Mouse (Mus musculus) intestine, embryonic 16.5 days (tissue): ENCODE results near the gene Jaml. TPM values are rescaled to one million over a fixed set of nuclear protein-coding genes. Genes with fewer than 3 reads are reported as not detected.

ENCODE experiments used
- ATAC-seq: fragments of 200-750 bp; cut with Nextera tagmentation; 2 replicates; pipeline ENCODE4 v1.8.0; 2017; ENCODE audit warnings: moderate TSS enrichment, moderate library complexity
- H3K27ac ChIP-seq: fragments of 300-500 bp; sonication (generic); 2 replicates; pipeline ENCODE4 v1.5.1; 2014; ENCODE audit warnings: mild to moderate bottlenecking, low read length
- H3K27me3 ChIP-seq: fragments of 300-500 bp; sonication (generic); replicated peaks from 2 replicates; pipeline ENCODE4 v1.6.1; 2014; ENCODE audit warnings: low read length, control low read depth, mixed read lengths; ENCODE audit not compliant: control insufficient read depth, insufficient read depth
- H3K36me3 ChIP-seq: fragments of 300-500 bp; sonication (generic); 2 replicates; pipeline ENCODE4 v1.6.1; 2014; ENCODE audit warnings: low read length, control low read depth; ENCODE audit not compliant: control insufficient read depth, insufficient read depth
- H3K4me1 ChIP-seq: fragments of 300-500 bp; sonication (generic); 2 replicates; pipeline ENCODE4 v1.6.1; 2014; ENCODE audit warnings: low read length, control low read depth, mixed read lengths; ENCODE audit not compliant: control insufficient read depth, insufficient read depth
- H3K4me2 ChIP-seq: fragments of 300-500 bp; sonication (generic); 2 replicates; pipeline ENCODE4 v1.6.1; 2014; ENCODE audit warnings: low read depth, low read length, control low read depth
- H3K4me3 ChIP-seq: fragments of 300-500 bp; sonication (generic); 2 replicates; pipeline ENCODE4 v1.5.1; 2014; ENCODE audit warnings: mild to moderate bottlenecking, low read length
- H3K9ac ChIP-seq: fragments of 300-500 bp; sonication (generic); 2 replicates; pipeline ENCODE4 v1.6.1; 2014; ENCODE audit warnings: low read depth, low read length
- H3K9me3 ChIP-seq: fragments of 300-500 bp; sonication (generic); 2 replicates; pipeline ENCODE4 v1.6.1; 2016; ENCODE audit warnings: low read length, control low read depth; ENCODE audit not compliant: control insufficient read depth
- WGBS: fragments of 180-500 bp; shearing (Covaris S2); extraction: QIAGEN DNeasy Blood & Tissue Kit; methylation state at CpG from one replicate; pipeline ENCODE4 v1.1.7; 2014; 5-methylcytosine and 5-hydroxymethylcytosine counted together
- polyA plus RNA-seq: library from polyadenylated mRNA; unstranded; fragments of >200 nt; fragmentation: Nextera tagmentation; extraction: Ambion mirVana; gene quantifications from 2 replicates; pipeline ENCODE4 v1.2.1, GENCODE M21; 2015

The Jaml gene
- polyA plus RNA-seq, 1 experiment from 2014 or later = 100 TPM

DNA sequence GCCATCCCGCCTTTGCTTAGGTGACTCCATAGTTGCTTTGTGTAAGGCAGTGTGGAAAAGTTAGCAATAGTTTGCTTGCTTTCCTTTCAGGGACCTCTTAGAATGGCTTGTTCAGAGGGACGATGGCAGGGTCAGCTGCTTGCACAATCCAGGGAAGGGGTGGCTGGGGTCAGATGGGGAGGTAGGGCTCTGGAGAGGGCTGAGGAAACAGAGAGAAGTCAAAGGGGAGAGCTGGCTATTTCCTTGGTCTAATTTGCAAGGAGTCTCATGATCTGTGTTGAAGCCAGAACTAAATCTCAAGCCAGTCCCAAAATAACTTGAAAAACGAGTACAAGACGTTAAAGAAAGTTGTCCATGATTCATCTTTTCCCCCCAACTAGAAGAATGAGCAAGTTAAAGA lies 13.7 kb downstream of the Jaml start:
- no peak overlapping the region for H3K4me3 ChIP-seq
- WGBS = 63% methylated on average over 4 of the region's 4 CpGs
- no peaks in the 10 kb centered on the region for H3K36me3 ChIP-seq
- H3K9ac ChIP-seq = no peak overlapping the region
- H3K9me3 ChIP-seq = no peaks in the 10 kb centered on the region
- H3K27ac ChIP-seq = no peak overlapping the region
- H3K4me1 ChIP-seq = no peaks in the 10 kb centered on the region; the same call in 1 of the 2 replicates
- H3K27me3 ChIP-seq = no peaks in the 10 kb centered on the region
- no peak overlapping the region for H3K4me2 ChIP-seq
- no peak for ATAC-seq

DNA sequence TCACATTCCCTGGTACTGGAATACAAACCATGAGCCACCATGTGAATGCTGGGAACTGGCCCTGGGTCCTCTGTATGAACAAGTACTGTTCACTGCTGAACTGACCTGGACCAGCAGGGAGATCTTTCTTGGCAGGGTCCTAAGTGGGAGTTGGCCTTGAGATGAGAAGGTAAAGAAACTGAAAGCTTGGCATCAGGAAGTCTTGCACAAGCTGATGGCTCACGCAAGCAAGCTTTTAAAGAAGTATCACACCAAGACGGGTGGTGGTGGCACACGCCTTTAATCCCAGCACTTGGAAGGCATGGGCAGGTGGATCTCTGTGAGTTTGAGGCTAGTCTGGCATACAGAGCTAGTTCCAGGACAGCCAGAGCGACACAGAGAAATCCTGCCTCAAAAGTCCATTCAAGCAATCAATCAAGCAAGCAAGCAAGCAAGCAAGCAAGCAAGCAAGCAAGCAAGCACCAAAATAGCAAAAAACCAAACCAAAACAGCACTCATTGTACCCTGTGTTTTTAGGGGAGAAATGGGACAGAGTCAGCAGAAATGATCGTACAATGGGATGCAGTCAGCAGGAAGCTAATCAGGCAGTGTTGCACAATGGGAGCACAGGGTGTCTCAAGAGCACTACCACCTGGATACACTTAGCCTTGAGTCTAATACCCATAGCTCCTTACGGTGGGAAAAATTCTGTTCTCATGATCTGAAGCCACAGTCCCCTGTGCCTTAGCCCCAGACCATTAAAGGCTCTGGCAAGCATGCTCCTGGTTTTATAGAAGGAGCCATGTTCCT lies 16.4 kb downstream of the Jaml start:
- WGBS = 78% methylated on average over 6 of the region's 6 CpGs
- Histone ChIP-seq H3K4me1 (no peaks in the 10 kb centered on the region; the same call in 1 of the 2 replicates), H3K27ac (no peak overlapping the region), H3K4me3 (no peak overlapping the region), H3K9me3 (no peaks in the 10 kb centered on the region), H3K36me3 (no peaks in the 10 kb centered on the region), H3K27me3 (no peaks in the 10 kb centered on the region), H3K4me2 (no peak overlapping the region), H3K9ac (no peak overlapping the region)
- peak; percentile 75 for ATAC-seq

DNA sequence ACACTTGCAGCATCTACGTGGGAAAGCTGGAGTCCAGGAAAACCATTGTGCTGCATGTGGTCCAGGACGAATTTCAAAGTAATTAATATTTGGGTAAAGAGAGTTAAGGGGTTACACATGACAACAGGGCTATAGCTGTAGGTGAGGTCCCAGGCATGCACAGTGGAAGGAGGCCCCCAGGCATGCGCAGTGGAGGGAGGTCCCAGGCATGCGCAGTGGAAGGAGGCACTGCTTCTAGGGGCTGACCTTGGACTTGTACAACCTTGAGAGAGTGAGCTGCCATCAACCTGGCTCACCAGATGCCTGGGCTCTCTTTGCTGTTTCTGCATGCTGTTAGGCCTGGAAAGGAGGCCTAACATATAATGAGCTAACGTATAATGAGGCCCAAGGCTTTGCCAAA lies 18.9 kb downstream of the Jaml start:
- Histone ChIP-seq H3K36me3 (no peaks in the 10 kb centered on the region), H3K4me3 (no peak overlapping the region), H3K27me3 (no peaks in the 10 kb centered on the region), H3K4me1 (no peaks in the 10 kb centered on the region; the same call in 1 of the 2 replicates), H3K9ac (no peak overlapping the region), H3K9me3 (no peaks in the 10 kb centered on the region), H3K27ac (no peak overlapping the region), H3K4me2 (no peak overlapping the region)
- 87% methylated on average over 5 of the region's 5 CpGs for WGBS
- no peak for ATAC-seq

DNA sequence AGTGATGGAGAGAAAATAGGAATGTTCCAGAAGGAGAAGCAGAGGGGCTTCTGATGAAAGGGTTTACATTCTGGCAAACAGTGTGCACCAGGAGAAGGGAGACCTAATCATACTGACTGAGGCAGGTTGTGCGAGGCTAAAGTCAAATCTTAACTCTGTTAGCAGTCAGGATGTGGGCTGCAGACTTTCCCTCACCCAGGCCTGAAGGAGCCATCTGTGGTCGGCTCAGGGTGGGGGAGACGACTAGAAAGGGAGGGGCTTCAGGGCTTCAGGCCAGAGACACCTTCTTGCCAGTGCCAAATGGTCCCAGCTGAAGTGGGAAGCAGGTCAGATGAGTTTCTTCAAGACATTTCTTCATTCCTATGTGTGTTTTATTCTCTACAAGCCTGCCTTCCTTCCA lies 19.4 kb downstream of the Jaml start:
- WGBS = 39% methylated on average over 3 of the region's 3 CpGs
- H3K4me3 ChIP-seq = no peak overlapping the region

DNA sequence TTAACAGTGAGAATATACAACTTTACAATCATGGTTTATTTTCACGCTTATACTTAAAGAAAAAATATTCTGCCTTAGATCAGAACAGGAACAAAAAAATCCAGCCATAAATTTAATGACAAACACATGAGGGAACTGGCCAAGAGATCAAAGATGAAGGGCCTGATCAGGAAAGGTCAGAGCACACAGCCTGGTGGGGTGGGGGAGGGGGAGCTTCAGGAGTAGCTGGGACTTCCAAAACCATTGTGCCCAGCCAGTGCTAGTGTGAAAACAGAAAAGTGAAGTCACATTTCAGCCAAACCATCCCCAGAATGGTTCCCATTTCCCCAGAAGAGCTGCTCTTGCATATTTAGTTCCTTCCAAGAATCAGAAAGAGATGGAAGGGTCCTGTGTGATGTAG lies 23.5 kb downstream of the Jaml start:
- H3K27ac ChIP-seq = peak overlapping the region; percentile 85
- no peaks in the 10 kb centered on the region for H3K36me3 ChIP-seq
- no peak overlapping the region for H3K4me3 ChIP-seq
- 62% methylated on average over 1 of the region's 1 CpGs for WGBS
- no peaks in the 10 kb centered on the region for H3K4me1 ChIP-seq
- H3K4me2 ChIP-seq = no peak overlapping the region
- no peaks in the 10 kb centered on the region for H3K9me3 ChIP-seq
- no peak for ATAC-seq
- 0 out of 2 replicates have a peak overlapping the region, but pooled peaks have one; percentile 14 for H3K9ac ChIP-seq
- no peaks in the 10 kb centered on the region for H3K27me3 ChIP-seq

More for the DNA sequence above, 19.4 kb downstream of the Jaml start:
- Histone ChIP-seq H3K36me3 (no peaks in the 10 kb centered on the region), H3K27ac (no peak overlapping the region), H3K9ac (no peak overlapping the region), H3K27me3 (no peaks in the 10 kb centered on the region), H3K4me2 (no peak overlapping the region), H3K9me3 (no peaks in the 10 kb centered on the region), H3K4me1 (no peaks in the 10 kb centered on the region)
- ATAC-seq = no peak

DNA sequence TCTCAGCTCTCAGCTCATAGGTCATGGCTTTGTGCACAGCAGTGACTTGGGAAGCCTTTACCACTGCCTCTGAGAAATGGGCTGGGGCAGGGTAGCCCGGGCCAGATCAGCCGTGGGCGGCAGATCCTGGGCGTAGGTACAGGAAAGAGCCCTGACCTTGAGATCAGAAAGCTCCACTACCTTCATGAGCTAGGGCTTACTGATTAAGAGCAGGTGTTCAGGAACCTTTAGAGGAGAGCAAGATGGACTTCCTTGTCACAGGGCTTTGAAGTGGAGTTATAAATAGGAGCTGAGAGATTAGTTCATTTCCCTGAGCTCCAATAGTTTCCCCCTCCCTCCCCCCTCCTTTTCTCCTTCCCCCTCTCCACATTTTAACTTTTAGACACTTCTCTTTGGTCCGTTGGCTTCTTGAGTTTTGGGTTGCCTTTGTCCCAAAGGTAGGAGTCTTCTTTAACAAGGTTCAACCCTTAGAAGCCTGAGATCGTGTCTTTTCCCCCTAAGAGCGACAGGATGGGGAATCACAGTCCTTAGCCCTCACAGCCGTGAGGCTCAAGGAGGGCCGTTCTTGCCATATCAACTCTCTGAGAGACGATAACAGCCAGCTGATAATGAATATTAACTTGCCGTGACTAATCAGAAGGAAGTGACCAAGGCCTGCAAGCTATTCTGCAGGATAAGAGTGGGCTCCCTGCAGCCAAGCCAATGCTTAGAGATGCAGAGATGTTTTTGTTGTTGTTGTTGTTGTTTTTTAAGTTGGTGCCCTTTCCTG lies 24.4 kb downstream of the Jaml start:
- WGBS = 51% methylated on average over 11 of the region's 11 CpGs
- Histone ChIP-seq H3K27ac (peak overlapping the region; percentile 85), H3K9ac (0 out of 2 replicates have a peak overlapping the region, but pooled peaks have one; percentile 14), H3K36me3 (no peaks in the 10 kb centered on the region), H3K27me3 (no peaks in the 10 kb centered on the region), H3K4me2 (peak overlapping the region; percentile 28; the same call in 1 of the 2 replicates), H3K9me3 (no peaks in the 10 kb centered on the region), H3K4me1 (no peaks in the 10 kb centered on the region), H3K4me3 (no peak overlapping the region)
- peak; percentile 91 for ATAC-seq

DNA sequence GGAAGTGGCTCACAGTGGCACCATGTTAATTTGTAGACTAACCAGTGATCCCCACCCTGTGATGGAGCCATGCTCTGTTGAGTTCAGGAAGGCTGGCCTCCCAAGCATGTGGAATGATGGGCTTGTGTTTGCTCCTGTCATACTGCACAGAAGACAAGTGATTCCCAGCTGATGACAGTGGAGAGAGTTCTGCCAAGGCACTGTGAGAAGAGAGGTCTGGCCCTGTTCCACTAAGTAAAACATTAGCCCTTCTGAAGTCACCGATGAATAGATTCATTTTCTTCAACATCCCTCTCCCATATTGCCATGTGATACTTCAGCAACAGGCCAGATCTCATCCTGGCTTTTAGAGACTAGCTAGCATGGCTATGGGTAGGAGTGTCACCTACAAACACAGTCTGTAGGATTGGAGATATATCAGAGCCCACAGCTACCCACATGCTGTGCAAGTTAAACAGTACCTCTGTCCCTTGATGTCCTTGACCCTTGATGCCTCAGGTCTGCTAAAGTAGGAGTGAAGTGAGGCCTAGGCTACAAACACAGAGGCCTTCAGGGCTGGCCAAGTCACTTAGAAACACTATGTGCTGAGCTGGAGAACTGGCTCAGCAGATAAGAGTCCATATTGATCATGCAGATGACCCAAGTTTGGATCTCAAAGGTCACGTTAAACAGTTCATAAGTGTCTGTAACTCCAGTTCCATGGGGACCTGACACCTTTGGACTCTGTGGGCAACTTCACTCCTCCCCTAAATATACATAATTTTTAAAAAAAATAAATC lies 26.8 kb downstream of the Jaml start:
- peak overlapping the region; percentile 28 for H3K4me2 ChIP-seq

DNA sequence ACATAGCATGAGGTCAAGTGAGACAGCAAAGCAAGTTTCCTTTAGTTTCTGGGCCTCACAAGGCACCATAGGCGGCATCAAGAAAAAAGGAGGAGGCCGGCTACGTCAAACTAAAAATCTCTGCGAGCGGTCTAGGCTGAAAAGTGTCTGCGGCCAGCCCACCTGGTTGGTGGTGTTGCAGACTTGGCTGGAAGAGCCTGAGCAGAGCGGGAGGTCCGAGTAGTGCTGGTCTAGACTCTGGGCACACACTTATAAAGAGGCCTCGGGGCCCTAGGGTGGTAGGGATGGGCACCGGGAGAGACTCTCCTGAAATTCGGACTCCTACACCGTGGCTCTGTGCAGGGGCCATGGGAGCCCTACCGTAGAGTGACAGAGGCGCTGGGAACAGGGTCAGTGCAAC lies 36.7 kb downstream of the Jaml start:
- Histone ChIP-seq H3K9ac (peak overlapping the region; percentile 63), H3K4me2 (peak overlapping the region; percentile 65), H3K4me1 (peaks cover 25% of the 10 kb centered on the region), H3K27me3 (no peaks in the 10 kb centered on the region), H3K36me3 (no peaks in the 10 kb centered on the region), H3K9me3 (no peaks in the 10 kb centered on the region), H3K27ac (peak overlapping the region; percentile 45; the same call in 1 of the 2 replicates), H3K4me3 (peak overlapping the region; percentile 45)
- WGBS = 8% methylated on average over 14 of the region's 14 CpGs
- peak; percentile 36 for ATAC-seq

More for the DNA sequence above, 26.8 kb downstream of the Jaml start:
- Histone ChIP-seq H3K9ac (no peak overlapping the region), H3K36me3 (no peaks in the 10 kb centered on the region), H3K9me3 (no peaks in the 10 kb centered on the region), H3K27me3 (no peaks in the 10 kb centered on the region), H3K27ac (peak overlapping the region; percentile 68), H3K4me1 (no peaks in the 10 kb centered on the region), H3K4me3 (peak overlapping the region; percentile 10)
- ATAC-seq = peak; percentile 24
- 74% methylated on average over 2 of the region's 2 CpGs for WGBS

DNA sequence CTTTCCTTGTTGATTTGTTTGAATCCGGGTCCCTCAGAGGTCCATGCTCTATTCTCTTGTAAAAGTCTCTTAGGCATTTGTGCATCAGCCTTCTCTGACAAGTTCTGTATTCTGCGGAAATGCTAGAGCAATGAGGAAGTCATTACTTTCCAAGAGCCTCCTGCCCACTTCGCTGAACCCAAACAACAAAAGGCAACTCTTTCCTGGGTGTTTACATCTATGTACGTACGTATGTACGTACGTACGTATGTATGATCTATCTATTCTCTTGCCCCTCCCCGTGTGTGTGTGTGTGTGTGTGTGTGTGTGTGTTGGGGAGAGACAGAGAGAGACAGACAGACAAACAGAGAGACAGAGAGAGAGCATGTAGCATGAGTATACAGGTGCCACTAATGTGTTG lies 37.8 kb downstream of the Jaml start:
- Histone ChIP-seq H3K9me3 (no peaks in the 10 kb centered on the region), H3K27me3 (no peaks in the 10 kb centered on the region), H3K4me2 (0 out of 2 replicates have a peak overlapping the region, but pooled peaks have one; percentile 7), H3K27ac (0 out of 2 replicates have a peak overlapping the region, but pooled peaks have one; percentile 11), H3K36me3 (no peaks in the 10 kb centered on the region), H3K4me1 (peaks cover 25% of the 10 kb centered on the region), H3K9ac (no peak overlapping the region), H3K4me3 (no peak overlapping the region)
- 37% methylated on average over 9 of the region's 9 CpGs for WGBS
- peak; percentile 8; the same call in 1 of the 2 replicates for ATAC-seq
